Mouse (Mus musculus) G1E (cell line): ENCODE results near the gene Lrch1.

Experiments used
- CTCF ChIP-seq: IDR thresholded peaks from 2 replicates; pipeline ENCODE4 v1.5.1; 2012; ENCODE audit warnings: low read depth, low read length, inconsistent platforms, mixed read lengths
- GATA1 ChIP-seq: IDR thresholded peaks from 2 replicates; pipeline ENCODE4 v1.6.1; 2012; ENCODE audit warnings: borderline replicate concordance, low read length, inconsistent platforms, mixed read lengths
- POLR2AphosphoS5 ChIP-seq: IDR thresholded peaks from 2 replicates; pipeline ENCODE4 v1.6.1; 2012; ENCODE audit warnings: low read depth, low read length, inconsistent platforms; ENCODE audit not compliant: insufficient replicate concordance

GRCm38 (mm10) chr14:74792793-74793192, 154.9 kb downstream of the Lrch1 start:
- TF ChIP-seq CTCF: no peak
- TF ChIP-seq GATA1: no peak
- no peak for TF ChIP-seq POLR2AphosphoS5
